Mouse (Mus musculus) liver, adult 2 months (tissue): Measurements from ENCODE around the gene Ninj1.

ENCODE experiments used
- CTCF ChIP-seq: fragments of 200-500 bp; IDR thresholded peaks from 2 replicates; pipeline ENCODE4 v1.5.1; 2011; ENCODE audit warnings: low read depth, low read length, control low read depth
- POLR2A ChIP-seq: fragments of 200-500 bp; IDR thresholded peaks from 2 replicates; pipeline ENCODE4 v1.6.1; 2011; ENCODE audit warnings: low read length, control low read depth; ENCODE audit not compliant: insufficient read depth; ENCODE audit errors: extremely low read depth

GRCm38 (mm10) chr13:49202556-49202955 lies 15.3 kb downstream of the Ninj1 start:
- no peak for TF ChIP-seq CTCF
- TF ChIP-seq POLR2A: no peak
